Comparison of ENCODE assay signal across 27 mouse cellular contexts in the genomic region with DNA sequence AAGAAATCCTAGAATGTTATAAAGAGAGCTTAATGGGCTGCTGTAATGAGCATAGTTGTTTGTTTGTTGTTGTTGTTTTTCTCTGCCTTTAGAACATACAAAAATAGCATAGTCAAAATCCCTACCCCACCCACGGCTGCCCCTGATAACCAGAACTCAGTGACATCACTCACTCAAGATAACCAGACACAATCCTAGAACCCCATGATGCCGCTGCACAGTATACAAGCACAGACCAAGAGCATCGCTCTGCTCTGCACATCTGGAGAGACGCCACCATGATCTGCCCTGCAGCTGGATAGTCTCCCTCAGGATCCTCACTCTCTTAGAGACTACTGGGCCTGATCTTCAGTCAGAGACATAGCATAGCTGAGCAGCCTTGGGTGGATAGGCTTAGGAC. TPM values are rescaled to one million over a fixed set of nuclear protein-coding genes. Genes with fewer than 3 reads are reported as not detected.
A peak's percentile ranks its signal among the peaks of the same experiment; 100 is the strongest.
DNase-seq lines count a peak whose midpoint lies in the region; ATAC-seq and TF ChIP-seq lines count a peak whose summit lies in the region.
"Had no signal": no experiment of that assay in that cellular context is flagged by ENCODE, and none has a peak within 500 bp of the region (broad histone marks: within the 10 kb centered on the region; RNA-seq: fewer than 3 reads in every experiment).

No protein-coding gene starts in this region.

- H3K27ac ChIP-seq in stomach, embryonic 15.5 days = no peak overlapping the region
- H3K27ac ChIP-seq in stomach, postnatal 0 days (replicated peaks) = no peak overlapping the region
- no peak overlapping the region for H3K27ac ChIP-seq in liver, embryonic 11.5 days (ENCODE audit: low read depth, low read length)
- no peak overlapping the region for H3K27ac ChIP-seq in liver, embryonic 16.5 days (ENCODE audit: low read length)
- H3K27ac ChIP-seq in kidney, embryonic 14.5 days (ENCODE audit: low read depth, low read length) = no peak overlapping the region
- no peak overlapping the region for H3K27ac ChIP-seq in intestine, embryonic 16.5 days (ENCODE audit: low read length)
- H3K27ac ChIP-seq: embryonic facial prominence, embryonic 12.5 days; heart, embryonic 15.5 days; hindbrain, embryonic 12.5 days; kidney, embryonic 15.5 days; layer of hippocampus, adult 2 months; neural tube, embryonic 12.5 days had no signal

- no peak for TF ChIP-seq EP300 in stomach, postnatal 0 days (optimal IDR thresholded peaks at IDR 0.05)

- no peaks in the 10 kb centered on the region for H3K36me3 ChIP-seq in stomach, embryonic 15.5 days
- H3K36me3 ChIP-seq in stomach, postnatal 0 days (ENCODE audit: control insufficient read depth, insufficient read depth, low read length) = no peaks in the 10 kb centered on the region
- H3K36me3 ChIP-seq in liver, embryonic 11.5 days (ENCODE audit: control insufficient read depth, insufficient read depth, low read length) = no peaks in the 10 kb centered on the region
- no peaks in the 10 kb centered on the region for H3K36me3 ChIP-seq in liver, embryonic 16.5 days (ENCODE audit: control insufficient read depth, insufficient read depth)
- H3K36me3 ChIP-seq in kidney, embryonic 14.5 days (ENCODE audit: control insufficient read depth, insufficient read depth, low read length) = no peaks in the 10 kb centered on the region
- no peaks in the 10 kb centered on the region for H3K36me3 ChIP-seq in intestine, embryonic 16.5 days (ENCODE audit: control insufficient read depth, insufficient read depth, low read length)
- H3K36me3 ChIP-seq: embryonic facial prominence, embryonic 12.5 days; heart, embryonic 15.5 days; hindbrain, embryonic 12.5 days; kidney, embryonic 15.5 days; neural tube, embryonic 12.5 days had no signal

- H3K27me3 ChIP-seq in stomach, embryonic 15.5 days (replicated peaks) = no peaks in the 10 kb centered on the region
- no peaks in the 10 kb centered on the region for H3K27me3 ChIP-seq in stomach, postnatal 0 days (ENCODE audit: control insufficient read depth, insufficient read depth, low read length)
- no peaks in the 10 kb centered on the region for H3K27me3 ChIP-seq in liver, embryonic 11.5 days (replicated peaks; ENCODE audit: control insufficient read depth, insufficient read depth, low read length)
- no peaks in the 10 kb centered on the region for H3K27me3 ChIP-seq in liver, embryonic 16.5 days (ENCODE audit: control insufficient read depth, insufficient read depth, low read depth, low read length)
- no peaks in the 10 kb centered on the region for H3K27me3 ChIP-seq in kidney, embryonic 14.5 days (ENCODE audit: control insufficient read depth, insufficient read depth, low read length)
- H3K27me3 ChIP-seq in intestine, embryonic 16.5 days (replicated peaks; ENCODE audit: control insufficient read depth, insufficient read depth, low read length) = no peaks in the 10 kb centered on the region
- H3K27me3 ChIP-seq: embryonic facial prominence, embryonic 12.5 days; heart, embryonic 15.5 days; hindbrain, embryonic 12.5 days; kidney, embryonic 15.5 days; neural tube, embryonic 12.5 days had no signal

- H3K4me2 ChIP-seq in stomach, embryonic 15.5 days = no peak overlapping the region
- H3K4me2 ChIP-seq in stomach, postnatal 0 days (replicated peaks; ENCODE audit: low read depth) = no peak overlapping the region
- H3K4me2 ChIP-seq in liver, embryonic 11.5 days = no peak overlapping the region
- H3K4me2 ChIP-seq in liver, embryonic 16.5 days (ENCODE audit: low read depth, low read length) = no peak overlapping the region
- H3K4me2 ChIP-seq in kidney, embryonic 14.5 days (replicated peaks; ENCODE audit: low read depth, low read length) = no peak overlapping the region
- no peak overlapping the region for H3K4me2 ChIP-seq in intestine, embryonic 16.5 days (ENCODE audit: low read depth, low read length)
- H3K4me2 ChIP-seq: embryonic facial prominence, embryonic 12.5 days; heart, embryonic 15.5 days; hindbrain, embryonic 12.5 days; kidney, embryonic 15.5 days; lung, embryonic 14.5 days; midbrain, embryonic 11.5 days; neural tube, embryonic 12.5 days had no signal

- no peak for DNase-seq in stomach, postnatal 0 days (ENCODE audit: low spot score)
- DNase-seq in liver, embryonic 11.5 days (ENCODE audit: low spot score) = no peak
- no peak for DNase-seq in adrenal gland, postnatal 36 days
- DNase-seq: adrenal gland, postnatal 25 days; cerebellum, adult 8-10 months; cerebellum, postnatal 36 days; forebrain, postnatal 0 days; heart, postnatal 36 days; kidney, adult 11 months; kidney, postnatal 25 days; left cerebral cortex, postnatal 4 days; lung, embryonic 14.5 days; lung, postnatal 14 days; thymus, postnatal 14 days had no signal

- 87% methylated on average over 4 of the region's 4 CpGs for WGBS in stomach, embryonic 15.5 days
- 87% methylated on average over 4 of the region's 4 CpGs for WGBS in stomach, postnatal 0 days
- 73% methylated on average over 4 of the region's 4 CpGs for WGBS in liver, embryonic 11.5 days
- 41% methylated on average over 4 of the region's 4 CpGs for WGBS in liver, embryonic 16.5 days (ENCODE audit: insufficient replicate concordance)
- WGBS in kidney, embryonic 14.5 days = 94% methylated on average over 4 of the region's 4 CpGs
- 84% methylated on average over 4 of the region's 4 CpGs for WGBS in intestine, embryonic 16.5 days

- no peak overlapping the region for H3K4me3 ChIP-seq in stomach, embryonic 15.5 days (replicated peaks)
- H3K4me3 ChIP-seq in stomach, postnatal 0 days (ENCODE audit: low read depth, low read length) = no peak overlapping the region
- no peak overlapping the region for H3K4me3 ChIP-seq in liver, embryonic 11.5 days (ENCODE audit: low read depth, low read length)
- no peak overlapping the region for H3K4me3 ChIP-seq in liver, embryonic 16.5 days (ENCODE audit: low read depth, low read length)
- H3K4me3 ChIP-seq in kidney, embryonic 14.5 days (ENCODE audit: low read length) = no peak overlapping the region
- H3K4me3 ChIP-seq in intestine, embryonic 16.5 days (ENCODE audit: low read length) = no peak overlapping the region
- H3K4me3 ChIP-seq: embryonic facial prominence, embryonic 12.5 days; heart, embryonic 15.5 days; hindbrain, embryonic 12.5 days; kidney, embryonic 15.5 days; layer of hippocampus, adult 2 months; myocyte; neural tube, embryonic 12.5 days had no signal

- H3K4me1 ChIP-seq in stomach, embryonic 15.5 days = no peaks in the 10 kb centered on the region
- no peaks in the 10 kb centered on the region for H3K4me1 ChIP-seq in stomach, postnatal 0 days (replicated peaks; ENCODE audit: control insufficient read depth, insufficient read depth)
- H3K4me1 ChIP-seq in liver, embryonic 11.5 days (replicated peaks; ENCODE audit: control insufficient read depth, insufficient read depth, low read length) = peaks cover 2% of the 10 kb centered on the region; the same call in 1 of the 2 replicates
- H3K4me1 ChIP-seq in liver, embryonic 16.5 days (ENCODE audit: control insufficient read depth, low read depth, low read length) = peaks cover 11% of the 10 kb centered on the region
- H3K4me1 ChIP-seq in kidney, embryonic 14.5 days (ENCODE audit: control insufficient read depth, insufficient read depth, low read length) = no peaks in the 10 kb centered on the region
- H3K4me1 ChIP-seq in intestine, embryonic 16.5 days (ENCODE audit: control insufficient read depth, insufficient read depth, low read length) = no peaks in the 10 kb centered on the region
- H3K4me1 ChIP-seq: embryonic facial prominence, embryonic 12.5 days; heart, embryonic 15.5 days; kidney, embryonic 15.5 days; neural tube, embryonic 12.5 days had no signal

- ATAC-seq in stomach, embryonic 15.5 days (ENCODE audit: insufficient read depth, low FRiP score, low read depth) = peak; percentile 35; the same call in 1 of the 2 replicates
- no peak for ATAC-seq in stomach, postnatal 0 days (ENCODE audit: low FRiP score, low TSS enrichment)
- ATAC-seq in liver, embryonic 11.5 days (replicated peaks; ENCODE audit: low FRiP score) = peak; percentile 86
- peak; percentile 74 for ATAC-seq in liver, embryonic 16.5 days (ENCODE audit: low read depth)
- no peak for ATAC-seq in kidney, embryonic 14.5 days (ENCODE audit: low FRiP score, low TSS enrichment)
- no peak for ATAC-seq in intestine, embryonic 16.5 days
- ATAC-seq: CD4-positive, CD25-positive, alpha-beta regulatory T cell, adult 4 months; forebrain, postnatal 0 days had no signal

- no peaks in the 10 kb centered on the region for H3K9me3 ChIP-seq in stomach, embryonic 15.5 days
- no peaks in the 10 kb centered on the region for H3K9me3 ChIP-seq in stomach, postnatal 0 days (ENCODE audit: control insufficient read depth, low read length)
- H3K9me3 ChIP-seq in liver, embryonic 11.5 days (ENCODE audit: control insufficient read depth, low read length) = no peaks in the 10 kb centered on the region
- no peaks in the 10 kb centered on the region for H3K9me3 ChIP-seq in liver, embryonic 16.5 days (replicated peaks; ENCODE audit: control insufficient read depth, low read length)
- H3K9me3 ChIP-seq in kidney, embryonic 14.5 days (ENCODE audit: control insufficient read depth, low read length) = no peaks in the 10 kb centered on the region
- H3K9me3 ChIP-seq in intestine, embryonic 16.5 days (ENCODE audit: control insufficient read depth, low read length) = no peaks in the 10 kb centered on the region
- H3K9me3 ChIP-seq: embryonic facial prominence, embryonic 12.5 days; heart, embryonic 15.5 days; hindbrain, embryonic 12.5 days; kidney, embryonic 15.5 days; neural tube, embryonic 12.5 days had no signal

- no peak overlapping the region for H3K9ac ChIP-seq in stomach, embryonic 15.5 days
- H3K9ac ChIP-seq in stomach, postnatal 0 days (ENCODE audit: low read length) = no peak overlapping the region
- H3K9ac ChIP-seq in liver, embryonic 11.5 days (ENCODE audit: low read depth, low read length) = no peak overlapping the region
- H3K9ac ChIP-seq in liver, embryonic 16.5 days (ENCODE audit: low read depth, low read length) = no peak overlapping the region
- H3K9ac ChIP-seq in kidney, embryonic 14.5 days (ENCODE audit: low read depth, low read length) = no peak overlapping the region
- H3K9ac ChIP-seq in intestine, embryonic 16.5 days (ENCODE audit: low read depth, low read length) = no peak overlapping the region
- H3K9ac ChIP-seq: embryonic facial prominence, embryonic 12.5 days; forebrain, postnatal 0 days; heart, embryonic 15.5 days; hindbrain, embryonic 12.5 days; kidney, embryonic 15.5 days; lung, embryonic 14.5 days; neural tube, embryonic 12.5 days had no signal

- no peak for TF ChIP-seq CTCF in stomach, postnatal 0 days (IDR thresholded peaks at IDR 0.05; ENCODE audit: low read depth)

RNA-seq across cellular contexts. Expression of a gene that starts 49.2 kb away (rescaled TPM):
- polyA plus RNA-seq in stomach, embryonic 15.5 days (2015; fragmentation: Nextera tagmentation; extraction: Ambion mirVana) = 18.4 and 19.4 TPM in 2 replicates
- polyA plus RNA-seq in stomach, postnatal 0 days (2015; fragmentation: Nextera tagmentation; extraction: Ambion mirVana) = 7.3 and 8.3 TPM in 2 replicates
- polyA plus RNA-seq in liver, embryonic 11.5 days (2014; fragmentation: Nextera tagmentation; extraction: Ambion mirVana) = 24.8 and 25.8 TPM in 2 replicates
- 7.4 and 7.9 TPM in 2 replicates for polyA plus RNA-seq in liver, embryonic 16.5 days (2015; fragmentation: Nextera tagmentation; extraction: Ambion mirVana)
- polyA plus RNA-seq in kidney, embryonic 14.5 days (2014; fragmentation: Nextera tagmentation; extraction: Ambion mirVana) = 33.2 and 36.0 TPM in 2 replicates
- 10 to 100 TPM; 37.5 to 42.5 TPM for total RNA-seq in adrenal gland, postnatal 36 days (2021)
- 12.4 and 12.6 TPM in 2 replicates for polyA plus RNA-seq in intestine, embryonic 16.5 days (2015; fragmentation: Nextera tagmentation; extraction: Ambion mirVana)

Comparison
In these comparisons a context has a peak if more than half of its experiments do, and no peak if none do; other contexts are left out.
1. ATAC-seq: peak in stomach, embryonic 15.5 days (single experiment), liver, embryonic 11.5 days (single experiment) and liver, embryonic 16.5 days (single experiment); none in stomach, postnatal 0 days (single experiment), kidney, embryonic 14.5 days (single experiment) and intestine, embryonic 16.5 days (single experiment).